Mouse (Mus musculus): ENCODE measurements at regions not wholly inside any gene's neighbourhood (a gene's known extent, or its start where the extent isn't known, plus 50 kb on each side); places are given as distances from the start of the nearest gene placed in this dataset.

DNA sequence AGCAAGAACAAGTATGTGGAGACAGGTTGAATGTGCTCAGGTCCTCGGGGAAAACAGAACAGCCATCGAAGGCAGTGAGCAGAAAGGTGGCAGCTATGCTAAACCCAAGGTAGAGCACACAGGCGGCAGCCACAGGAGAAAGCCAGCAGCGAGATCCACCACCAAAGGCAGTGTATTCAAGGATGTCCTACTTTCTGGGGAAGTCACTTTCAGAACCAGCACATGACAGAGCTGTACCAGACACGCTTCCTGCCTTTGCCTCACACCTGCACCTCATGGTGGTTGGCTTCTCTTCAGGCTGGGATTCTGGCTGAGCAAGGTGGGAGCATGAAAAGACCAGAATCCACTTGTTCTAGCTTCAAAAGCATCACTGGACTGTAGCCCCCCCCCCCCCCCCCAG lies 168.0 kb downstream of the Cdh26 start:
- no peaks in the 10 kb centered on the region for H3K27me3 ChIP-seq
- no peaks in the 10 kb centered on the region for H3K9me3 ChIP-seq
- 91% methylated on average over 5 of the region's 5 CpGs for WGBS
- no peaks in the 10 kb centered on the region for H3K36me3 ChIP-seq
- no peak overlapping the region for H3K27ac ChIP-seq (replicated peaks)
- H3K9ac ChIP-seq (replicated peaks): no peak overlapping the region
- no peak for ATAC-seq (replicated peaks)
- H3K4me3 ChIP-seq: no peak overlapping the region
- H3K4me2 ChIP-seq (replicated peaks): no peak overlapping the region
- peaks cover 33% of the 10 kb centered on the region for H3K4me1 ChIP-seq

DNA sequence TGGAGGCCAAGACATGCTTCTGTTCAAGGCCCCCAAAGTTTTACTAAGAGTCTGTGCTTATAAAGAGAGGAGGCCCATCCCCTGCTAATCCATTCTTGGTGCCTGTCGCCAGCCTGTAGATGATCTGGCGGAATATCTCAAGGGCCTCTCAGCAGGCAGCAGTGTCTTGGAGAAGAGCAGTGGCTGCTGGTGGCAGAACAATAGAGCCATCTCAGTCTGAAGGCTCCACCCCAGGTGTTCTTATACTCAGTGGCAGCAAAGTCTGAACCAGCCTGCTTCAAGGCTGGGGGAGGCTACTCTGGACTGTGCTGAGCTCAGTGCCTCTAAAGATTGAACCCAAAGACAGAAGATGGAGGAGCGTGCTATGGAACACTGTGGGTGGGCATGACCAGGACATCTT lies 168.5 kb downstream of the Cdh26 start:
- Histone ChIP-seq H3K27me3 (no peaks in the 10 kb centered on the region), H3K27ac (replicated peaks) (no peak overlapping the region), H3K4me2 (replicated peaks) (no peak overlapping the region), H3K9me3 (no peaks in the 10 kb centered on the region), H3K9ac (replicated peaks) (no peak overlapping the region), H3K36me3 (no peaks in the 10 kb centered on the region), H3K4me1 (peaks cover 29% of the 10 kb centered on the region), H3K4me3 (no peak overlapping the region)
- ATAC-seq (replicated peaks): no peak
- WGBS: 83% methylated on average over 3 of the region's 3 CpGs

DNA sequence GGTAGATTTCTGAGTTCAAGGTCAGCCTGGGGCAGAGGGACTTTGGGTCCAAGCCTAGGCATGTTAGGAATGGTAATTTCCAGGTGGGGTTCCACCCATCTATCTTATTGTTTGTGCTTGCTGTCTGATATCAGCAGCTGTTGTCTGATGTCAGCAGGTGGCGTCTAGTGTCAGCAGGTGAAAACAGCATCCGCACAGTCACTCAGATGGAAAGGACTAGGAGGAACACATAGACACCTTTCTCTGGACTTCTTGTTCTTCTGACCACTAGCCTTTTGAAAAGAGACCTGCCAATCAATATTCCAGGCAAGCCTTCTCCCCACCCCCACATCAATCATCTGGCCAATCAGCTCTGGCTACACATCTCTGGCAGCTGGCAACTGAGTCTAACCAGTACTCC lies 173.1 kb downstream of the Cdh26 start:
- no peaks in the 10 kb centered on the region for H3K36me3 ChIP-seq
- H3K27me3 ChIP-seq: no peaks in the 10 kb centered on the region
- H3K4me3 ChIP-seq: no peak overlapping the region
- no peaks in the 10 kb centered on the region for H3K4me1 ChIP-seq
- no peaks in the 10 kb centered on the region for H3K9me3 ChIP-seq
- H3K9ac ChIP-seq (replicated peaks): no peak overlapping the region
- no peak for ATAC-seq (replicated peaks)
- 88% methylated on average over 2 of the region's 2 CpGs for WGBS
- H3K27ac ChIP-seq (replicated peaks): no peak overlapping the region
- no peak overlapping the region for H3K4me2 ChIP-seq (replicated peaks)

GRCm38 (mm10) chr2:178606733-178607132 lies 176.4 kb downstream of the Cdh26 start:
- Histone ChIP-seq H3K27me3 (no peaks in the 10 kb centered on the region), H3K9ac (replicated peaks) (no peak overlapping the region), H3K36me3 (no peaks in the 10 kb centered on the region), H3K4me3 (no peak overlapping the region), H3K27ac (replicated peaks) (no peak overlapping the region), H3K9me3 (no peaks in the 10 kb centered on the region), H3K4me2 (replicated peaks) (no peak overlapping the region), H3K4me1 (no peaks in the 10 kb centered on the region)
- no peak for ATAC-seq (replicated peaks)
- WGBS: 56% methylated on average over 4 of the region's 4 CpGs

DNA sequence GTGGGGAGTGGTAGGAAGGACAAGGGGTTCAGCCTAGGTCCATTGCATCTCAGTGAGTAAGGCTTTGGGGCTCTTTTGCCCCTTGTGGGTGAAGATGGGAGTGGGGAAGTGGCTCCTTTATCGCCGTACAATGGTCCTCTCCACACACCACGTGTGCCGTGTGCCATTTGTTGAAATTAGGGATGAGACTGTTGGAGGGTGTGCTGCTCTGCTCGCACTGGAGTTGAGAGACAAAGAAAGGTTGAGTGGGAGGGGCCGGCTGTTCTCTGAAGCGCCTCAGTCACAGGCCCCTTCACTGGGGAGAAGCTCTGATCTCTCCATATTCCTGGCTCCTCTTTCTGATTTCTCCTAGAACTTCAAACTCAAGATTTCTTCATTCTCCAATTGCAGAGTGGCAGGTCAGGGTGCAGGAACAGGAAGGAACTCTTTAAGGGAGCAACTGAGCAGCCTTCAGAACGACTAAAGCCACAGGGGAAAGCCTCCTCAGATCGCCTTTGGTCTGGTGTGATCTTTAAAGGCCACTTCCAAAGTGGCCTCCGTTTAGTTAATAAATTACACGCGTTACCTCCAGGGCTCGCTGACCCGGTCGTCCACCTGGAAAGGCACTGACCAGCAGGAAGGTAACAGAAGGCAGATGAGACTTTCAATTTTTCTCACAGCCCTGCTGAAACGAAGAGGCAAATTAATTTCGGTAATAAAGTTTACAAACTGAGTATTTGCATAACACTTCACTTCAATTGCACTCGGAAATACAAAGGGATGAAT lies 180.1 kb downstream of the Cdh26 start:
- no peaks in the 10 kb centered on the region for H3K9me3 ChIP-seq
- H3K9ac ChIP-seq (replicated peaks): no peak overlapping the region
- 54% methylated on average over 18 of the region's 18 CpGs for WGBS
- no peak for ATAC-seq (replicated peaks)
- H3K4me3 ChIP-seq: no peak overlapping the region
- H3K27me3 ChIP-seq: no peaks in the 10 kb centered on the region
- no peaks in the 10 kb centered on the region for H3K36me3 ChIP-seq
- H3K4me2 ChIP-seq (replicated peaks): no peak overlapping the region
- H3K27ac ChIP-seq (replicated peaks): no peak overlapping the region
- no peaks in the 10 kb centered on the region for H3K4me1 ChIP-seq

GRCm38 (mm10) chr2:178614761-178615160 lies 184.4 kb downstream of the Cdh26 start:
- 41% methylated on average over 7 of the region's 7 CpGs for WGBS
- Histone ChIP-seq H3K4me3 (no peak overlapping the region), H3K9me3 (no peaks in the 10 kb centered on the region), H3K4me2 (replicated peaks) (no peak overlapping the region), H3K27me3 (no peaks in the 10 kb centered on the region), H3K4me1 (no peaks in the 10 kb centered on the region), H3K36me3 (no peaks in the 10 kb centered on the region), H3K9ac (replicated peaks) (no peak overlapping the region), H3K27ac (replicated peaks) (no peak overlapping the region)
- ATAC-seq (replicated peaks): no peak

DNA sequence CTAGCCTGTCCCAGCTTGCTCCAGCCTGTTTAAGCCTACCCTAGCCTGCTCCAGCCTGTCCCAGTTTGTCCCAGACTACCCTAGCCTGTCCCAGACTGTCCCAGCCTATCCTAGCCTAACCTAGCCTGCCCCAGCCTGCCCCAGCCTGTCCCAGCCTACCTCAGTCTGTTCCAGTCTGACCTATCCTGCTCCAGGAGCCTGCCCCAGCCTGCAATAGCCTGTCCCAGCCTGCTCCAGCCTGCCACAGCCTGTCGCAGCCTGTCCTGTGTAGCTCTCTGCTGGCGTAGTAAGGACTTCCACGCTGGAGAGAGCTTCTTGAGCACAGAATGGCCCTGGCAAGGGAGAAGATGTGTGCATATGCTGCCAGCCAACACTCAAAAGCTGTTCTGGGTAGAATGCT lies 192.5 kb downstream of the Cdh26 start:
- no peak overlapping the region for H3K27ac ChIP-seq (replicated peaks)
- WGBS: 68% methylated on average over 3 of the region's 3 CpGs
- no peak overlapping the region for H3K4me2 ChIP-seq (replicated peaks)
- H3K4me1 ChIP-seq: peaks cover 11% of the 10 kb centered on the region
- H3K4me3 ChIP-seq: no peak overlapping the region
- H3K27me3 ChIP-seq: no peaks in the 10 kb centered on the region
- 0 out of 2 replicates have a peak, but pooled peaks have one; percentile 57 for ATAC-seq (replicated peaks)
- no peaks in the 10 kb centered on the region for H3K36me3 ChIP-seq
- H3K9ac ChIP-seq (replicated peaks): no peak overlapping the region
- H3K9me3 ChIP-seq: no peaks in the 10 kb centered on the region

- Histone ChIP-seq H3K4me2 (replicated peaks) (no peak overlapping the region), H3K27me3 (no peaks in the 10 kb centered on the region), H3K9me3 (no peaks in the 10 kb centered on the region), H3K27ac (replicated peaks) (peak overlapping the region; percentile 22; the same call in 1 of the 2 replicates), H3K4me3 (no peak overlapping the region), H3K36me3 (no peaks in the 10 kb centered on the region), H3K4me1 (peaks cover 28% of the 10 kb centered on the region), H3K9ac (replicated peaks) (no peak overlapping the region)
- ATAC-seq (replicated peaks): peak; percentile 60
- WGBS: 65% methylated on average over 3 of the region's 3 CpGs
Observed at GRCm38 (mm10) chr2:178624475-178624874, 194.1 kb downstream of the Cdh26 start.

DNA sequence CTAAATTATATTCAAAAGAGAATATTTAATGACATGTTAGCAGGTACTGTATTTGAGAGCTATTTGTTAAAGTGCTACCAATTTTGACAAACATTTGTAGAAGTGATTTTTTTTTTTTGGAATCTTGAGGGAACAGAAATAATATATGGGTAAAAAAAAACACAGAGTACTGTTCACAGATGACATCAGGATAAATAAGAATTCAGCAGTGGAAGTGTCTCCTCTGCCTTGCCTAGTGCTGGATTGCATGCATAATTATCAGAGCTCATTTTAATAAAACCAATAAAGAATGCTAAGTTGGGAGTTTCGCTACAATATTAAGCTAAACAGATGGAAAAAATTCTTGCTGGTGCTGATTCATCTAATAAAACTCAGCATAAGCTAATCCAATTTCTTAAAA lies 194.6 kb downstream of the Cdh26 start:
- no peak overlapping the region for H3K4me2 ChIP-seq (replicated peaks)
- peak; percentile 49; the same call in 1 of the 2 replicates for ATAC-seq (replicated peaks)
- no peak overlapping the region for H3K4me3 ChIP-seq
- H3K9me3 ChIP-seq: no peaks in the 10 kb centered on the region
- no peak overlapping the region for H3K9ac ChIP-seq (replicated peaks)
- H3K27ac ChIP-seq (replicated peaks): no peak overlapping the region
- no peaks in the 10 kb centered on the region for H3K36me3 ChIP-seq
- WGBS: 56% methylated on average over 1 of the region's 1 CpGs
- H3K27me3 ChIP-seq: no peaks in the 10 kb centered on the region
- H3K4me1 ChIP-seq: peaks cover 32% of the 10 kb centered on the region

DNA sequence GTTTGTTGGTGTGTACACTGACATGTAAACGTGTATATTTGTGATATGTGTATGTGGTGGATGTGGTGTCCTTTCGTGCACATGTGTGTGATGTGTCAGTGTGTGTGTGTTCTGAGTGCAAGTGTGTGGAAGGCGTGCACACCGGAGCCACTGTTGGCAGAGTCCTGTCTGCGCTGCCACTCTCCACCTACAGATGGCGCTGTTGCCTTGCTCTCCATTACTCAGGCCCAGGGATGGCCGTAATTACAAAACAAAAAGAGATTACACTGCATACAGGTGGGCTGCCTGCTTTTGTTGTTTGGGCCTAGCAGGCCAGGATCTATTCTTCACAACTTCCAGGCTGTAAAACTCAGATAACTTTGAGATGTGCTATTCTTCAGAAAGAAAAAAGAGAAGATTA lies 199.4 kb downstream of the Cdh26 start:
- Histone ChIP-seq H3K27me3 (no peaks in the 10 kb centered on the region), H3K36me3 (no peaks in the 10 kb centered on the region), H3K9ac (replicated peaks) (no peak overlapping the region), H3K27ac (replicated peaks) (no peak overlapping the region), H3K4me2 (replicated peaks) (no peak overlapping the region), H3K4me1 (peaks cover 41% of the 10 kb centered on the region), H3K4me3 (no peak overlapping the region), H3K9me3 (no peaks in the 10 kb centered on the region)
- 20% methylated on average over 7 of the region's 7 CpGs for WGBS
- 0 out of 2 replicates have a peak, but pooled peaks have one; percentile 43 for ATAC-seq (replicated peaks)

DNA sequence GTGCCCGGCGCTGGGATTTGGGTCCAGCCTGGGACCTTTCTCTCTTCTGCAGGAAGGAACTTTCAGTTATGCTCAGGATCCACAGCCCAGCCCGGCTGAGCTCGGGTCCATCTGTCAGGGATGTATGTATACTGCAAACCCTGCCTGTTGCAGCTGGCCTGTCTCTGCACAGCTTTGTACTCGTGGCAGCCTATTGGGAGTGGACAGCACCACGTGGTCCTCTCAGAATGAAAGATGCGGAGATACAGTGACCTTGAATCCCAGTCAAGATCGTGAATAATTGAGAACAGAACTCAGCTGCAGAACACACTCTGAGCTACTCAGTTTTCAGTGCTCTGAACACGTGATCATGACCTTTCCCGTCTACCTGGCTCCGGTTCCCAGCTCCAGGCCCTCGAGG lies 200.2 kb downstream of the Cdh26 start:
- no peak overlapping the region for H3K4me3 ChIP-seq
- no peak overlapping the region for H3K9ac ChIP-seq (replicated peaks)
- no peaks in the 10 kb centered on the region for H3K36me3 ChIP-seq
- no peak for ATAC-seq (replicated peaks)
- H3K9me3 ChIP-seq: no peaks in the 10 kb centered on the region
- H3K27me3 ChIP-seq: no peaks in the 10 kb centered on the region
- 85% methylated on average over 12 of the region's 12 CpGs for WGBS
- peaks cover 43% of the 10 kb centered on the region for H3K4me1 ChIP-seq
- no peak overlapping the region for H3K4me2 ChIP-seq (replicated peaks)
- H3K27ac ChIP-seq (replicated peaks): no peak overlapping the region

DNA sequence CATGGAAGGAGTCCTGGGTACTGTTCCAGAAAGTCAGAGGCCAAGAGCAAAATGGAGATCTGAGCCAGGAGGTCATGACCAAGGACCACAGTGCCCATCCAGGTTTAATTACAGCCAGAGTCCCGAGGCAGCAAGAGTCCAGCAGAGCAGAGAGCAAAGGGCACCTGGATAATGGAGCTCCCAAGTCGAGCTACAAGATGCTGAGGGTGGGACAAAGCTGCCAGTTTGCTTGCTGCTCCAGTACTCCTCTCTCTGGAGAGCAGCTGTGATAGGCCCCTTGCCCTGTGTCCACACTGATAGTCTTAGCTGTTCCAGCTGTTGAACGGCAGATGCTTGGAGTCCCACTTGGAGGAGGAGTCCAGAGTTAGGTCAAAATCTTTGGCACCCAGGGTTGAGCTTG lies 201.0 kb downstream of the Cdh26 start:
- Histone ChIP-seq H3K27me3 (no peaks in the 10 kb centered on the region), H3K4me1 (peaks cover 48% of the 10 kb centered on the region), H3K4me3 (no peak overlapping the region), H3K4me2 (replicated peaks) (no peak overlapping the region), H3K27ac (replicated peaks) (no peak overlapping the region), H3K9ac (replicated peaks) (no peak overlapping the region), H3K9me3 (no peaks in the 10 kb centered on the region), H3K36me3 (no peaks in the 10 kb centered on the region)
- 59% methylated on average over 3 of the region's 3 CpGs for WGBS
- ATAC-seq (replicated peaks): no peak

DNA sequence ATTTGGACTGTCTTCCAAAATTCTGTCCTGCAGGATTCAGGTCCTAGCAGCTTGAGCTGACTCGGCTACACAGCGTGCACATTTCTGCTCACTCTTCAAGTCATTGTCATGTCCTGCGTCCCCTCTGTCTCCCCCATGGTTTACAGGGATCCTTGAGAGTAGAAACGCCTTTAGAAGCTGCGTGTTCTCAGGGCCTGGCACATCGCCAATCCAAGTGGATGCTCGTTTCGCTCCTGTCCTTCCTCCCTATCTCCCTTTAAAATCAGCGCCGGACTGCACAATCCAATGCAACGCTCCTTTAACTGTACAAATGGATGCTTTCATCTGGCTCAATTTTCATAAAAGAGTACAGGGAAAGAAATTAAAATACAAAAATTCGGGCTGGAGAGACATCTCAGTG lies 201.6 kb downstream of the Cdh26 start:
- Histone ChIP-seq H3K4me3 (no peak overlapping the region), H3K4me1 (peaks cover 46% of the 10 kb centered on the region), H3K27me3 (no peaks in the 10 kb centered on the region), H3K36me3 (no peaks in the 10 kb centered on the region), H3K9me3 (no peaks in the 10 kb centered on the region), H3K27ac (replicated peaks) (no peak overlapping the region), H3K4me2 (replicated peaks) (no peak overlapping the region), H3K9ac (replicated peaks) (no peak overlapping the region)
- 52% methylated on average over 12 of the region's 12 CpGs for WGBS
- no peak for ATAC-seq (replicated peaks)
